Mouse (Mus musculus) forebrain, embryonic 14.5 days (tissue): ENCODE results near the gene B4galt1. TPM values are rescaled to one million over a fixed set of nuclear protein-coding genes. Genes with fewer than 3 reads are reported as not detected.

ENCODE experiments used
- ATAC-seq: fragments of 200-750 bp; cut with Nextera tagmentation; 2 replicates; pipeline ENCODE4 v1.8.0; 2017; ENCODE audit warnings: mild to moderate bottlenecking, moderate library complexity
- DNase-seq: peaks from one replicate; pipeline ENCODE4 v3.0.0-alpha.2; 2015; ENCODE audit warnings: low spot score
- H3K27ac ChIP-seq: fragments of 300-500 bp; sonication (generic); 2 replicates; pipeline ENCODE4 v1.5.1; 2014; ENCODE audit warnings: low read depth, mild to moderate bottlenecking, control low read depth, low read length, moderate library complexity
- H3K27me3 ChIP-seq: fragments of 300-500 bp; sonication (generic); replicated peaks from 2 replicates; pipeline ENCODE4 v1.6.1; 2014; ENCODE audit warnings: low read length, control low read depth, mixed read lengths; ENCODE audit not compliant: control insufficient read depth, insufficient read depth
- H3K36me3 ChIP-seq: fragments of 300-500 bp; sonication (generic); 2 replicates; pipeline ENCODE4 v1.6.1; 2014; ENCODE audit warnings: low read length, control low read depth; ENCODE audit not compliant: control insufficient read depth, insufficient read depth
- H3K4me1 ChIP-seq: fragments of 300-500 bp; sonication (generic); 2 replicates; pipeline ENCODE4 v1.6.1; 2014; ENCODE audit warnings: antibody characterized with exemption, low read length, control low read depth; ENCODE audit not compliant: control insufficient read depth, insufficient read depth
- H3K4me2 ChIP-seq: fragments of 300-500 bp; sonication (generic); 2 replicates; pipeline ENCODE4 v1.6.1; 2014; ENCODE audit warnings: mild to moderate bottlenecking, control low read depth, low read length
- H3K4me3 ChIP-seq: fragments of 300-500 bp; sonication (generic); 2 replicates; pipeline ENCODE4 v1.5.1; 2014; ENCODE audit warnings: low read depth, low read length, control low read depth
- H3K9ac ChIP-seq: fragments of 300-500 bp; sonication (generic); 2 replicates; pipeline ENCODE4 v1.6.1; 2014; ENCODE audit warnings: mild to moderate bottlenecking, low read length, control low read depth, moderate library complexity
- H3K9me3 ChIP-seq: fragments of 300-500 bp; sonication (generic); replicated peaks from 2 replicates; pipeline ENCODE4 v1.6.1; 2016; ENCODE audit warnings: low read length, control low read depth, mixed read lengths; ENCODE audit not compliant: control insufficient read depth
- WGBS: fragments of 180-500 bp; shearing (Covaris S2); extraction: QIAGEN DNeasy Blood & Tissue Kit; methylation state at CpG from one replicate; pipeline ENCODE4 v1.1.7; 2014; 5-methylcytosine and 5-hydroxymethylcytosine counted together
- polyA plus RNA-seq: library from polyadenylated mRNA; unstranded; fragments of >200 nt; fragmentation: Nextera tagmentation; extraction: Ambion mirVana; gene quantifications from 2 replicates; pipeline ENCODE4 v1.2.1, GENCODE M21; 2014

B4galt1 gene
- polyA plus RNA-seq, 1 experiment from 2014 or later = 6.8 TPM

GRCm38 (mm10) chr4:40791176-40791575 lies 62.6 kb downstream of the B4galt1 start:
- no peak for DNase-seq
- ATAC-seq = no peak
- WGBS = 91% methylated on average over 4 of the region's 4 CpGs

GRCm38 (mm10) chr4:40786578-40786977 lies 67.2 kb downstream of the B4galt1 start:
- Histone ChIP-seq H3K27me3 (no peaks in the 10 kb centered on the region), H3K9me3 (no peaks in the 10 kb centered on the region), H3K27ac (no peak overlapping the region), H3K4me1 (no peaks in the 10 kb centered on the region), H3K4me3 (no peak overlapping the region), H3K9ac (no peak overlapping the region), H3K36me3 (no peaks in the 10 kb centered on the region), H3K4me2 (no peak overlapping the region)
- no peak for ATAC-seq
- WGBS = 58% methylated on average over 4 of the region's 4 CpGs
- no peak for DNase-seq

More at GRCm38 (mm10) chr4:40791176-40791575, 62.6 kb downstream of the B4galt1 start:
- Histone ChIP-seq H3K9ac (no peak overlapping the region), H3K9me3 (no peaks in the 10 kb centered on the region), H3K4me1 (no peaks in the 10 kb centered on the region), H3K4me2 (no peak overlapping the region), H3K4me3 (no peak overlapping the region), H3K27me3 (no peaks in the 10 kb centered on the region), H3K27ac (no peak overlapping the region), H3K36me3 (no peaks in the 10 kb centered on the region)

GRCm38 (mm10) chr4:40785620-40786166 lies 68.1 kb downstream of the B4galt1 start:
- 76% methylated on average over 9 of the region's 9 CpGs for WGBS
- H3K9ac ChIP-seq = no peak overlapping the region

GRCm38 (mm10) chr4:40784556-40785169 lies 69.1 kb downstream of the B4galt1 start:
- no peaks in the 10 kb centered on the region for H3K4me1 ChIP-seq
- DNase-seq = no peak
- no peak overlapping the region for H3K27ac ChIP-seq
- H3K9ac ChIP-seq = no peak overlapping the region
- no peak overlapping the region for H3K4me2 ChIP-seq
- no peak overlapping the region for H3K4me3 ChIP-seq
- H3K27me3 ChIP-seq = no peaks in the 10 kb centered on the region
- no peaks in the 10 kb centered on the region for H3K9me3 ChIP-seq
- no peaks in the 10 kb centered on the region for H3K36me3 ChIP-seq
- 80% methylated on average over 10 of the region's 10 CpGs for WGBS
- no peak for ATAC-seq

More at GRCm38 (mm10) chr4:40785620-40786166, 68.1 kb downstream of the B4galt1 start:
- Histone ChIP-seq H3K27me3 (no peaks in the 10 kb centered on the region), H3K27ac (no peak overlapping the region), H3K36me3 (no peaks in the 10 kb centered on the region), H3K4me1 (no peaks in the 10 kb centered on the region), H3K4me2 (no peak overlapping the region), H3K9me3 (no peaks in the 10 kb centered on the region), H3K4me3 (no peak overlapping the region)
- ATAC-seq (no peak), DNase-seq (no peak)

- DNase-seq (no peak), ATAC-seq (no peak)
- Histone ChIP-seq H3K36me3 (no peaks in the 10 kb centered on the region), H3K9me3 (no peaks in the 10 kb centered on the region), H3K27ac (no peak overlapping the region), H3K9ac (no peak overlapping the region), H3K27me3 (no peaks in the 10 kb centered on the region), H3K4me3 (no peak overlapping the region), H3K4me2 (no peak overlapping the region), H3K4me1 (no peaks in the 10 kb centered on the region)
- 90% methylated on average over 4 of the region's 4 CpGs for WGBS
Measured at GRCm38 (mm10) chr4:40783049-40783448, 70.8 kb downstream of the B4galt1 start.

- Histone ChIP-seq H3K9ac (no peak overlapping the region), H3K36me3 (no peaks in the 10 kb centered on the region), H3K4me3 (no peak overlapping the region), H3K9me3 (no peaks in the 10 kb centered on the region), H3K27me3 (no peaks in the 10 kb centered on the region), H3K4me2 (no peak overlapping the region), H3K4me1 (no peaks in the 10 kb centered on the region), H3K27ac (no peak overlapping the region)
- ATAC-seq = no peak
- 84% methylated on average over 8 of the region's 8 CpGs for WGBS
- DNase-seq = no peak
Measured at GRCm38 (mm10) chr4:40781797-40782495, 71.9 kb downstream of the B4galt1 start.

GRCm38 (mm10) chr4:40781143-40781542 lies 72.7 kb downstream of the B4galt1 start:
- Histone ChIP-seq H3K27ac (no peak overlapping the region), H3K4me1 (no peaks in the 10 kb centered on the region), H3K9ac (no peak overlapping the region), H3K27me3 (no peaks in the 10 kb centered on the region), H3K36me3 (no peaks in the 10 kb centered on the region), H3K4me3 (no peak overlapping the region), H3K4me2 (no peak overlapping the region), H3K9me3 (no peaks in the 10 kb centered on the region)
- WGBS = 40% methylated on average over 3 of the region's 3 CpGs
- no peak for ATAC-seq
- no peak for DNase-seq

- no peak overlapping the region for H3K9ac ChIP-seq
- no peak for ATAC-seq
- WGBS = 86% methylated on average over 6 of the region's 6 CpGs
Measured at GRCm38 (mm10) chr4:40778656-40779055, 75.1 kb downstream of the B4galt1 start.

GRCm38 (mm10) chr4:40777116-40777515 lies 76.7 kb downstream of the B4galt1 start:
- ATAC-seq = no peak
- no peak overlapping the region for H3K9ac ChIP-seq
- 51% methylated on average over 2 of the region's 2 CpGs for WGBS
- no peak for DNase-seq
- H3K4me1 ChIP-seq = no peaks in the 10 kb centered on the region; the same call in 1 of the 2 replicates
- no peaks in the 10 kb centered on the region for H3K27me3 ChIP-seq
- H3K36me3 ChIP-seq = no peaks in the 10 kb centered on the region
- no peaks in the 10 kb centered on the region for H3K9me3 ChIP-seq
- no peak overlapping the region for H3K27ac ChIP-seq
- H3K4me2 ChIP-seq = no peak overlapping the region
- no peak overlapping the region for H3K4me3 ChIP-seq

More at GRCm38 (mm10) chr4:40778656-40779055, 75.1 kb downstream of the B4galt1 start:
- Histone ChIP-seq H3K9me3 (no peaks in the 10 kb centered on the region), H3K27ac (no peak overlapping the region), H3K4me2 (no peak overlapping the region), H3K4me3 (no peak overlapping the region), H3K27me3 (no peaks in the 10 kb centered on the region), H3K36me3 (no peaks in the 10 kb centered on the region), H3K4me1 (no peaks in the 10 kb centered on the region; the same call in 1 of the 2 replicates)
- no peak for DNase-seq
